Mouse (Mus musculus) C3H10T1/2 (cell line): ENCODE results near the gene Tmem246. TPM values are rescaled to one million over a fixed set of nuclear protein-coding genes. Genes with fewer than 3 reads are reported as not detected.

ENCODE experiments used
- polyA plus RNA-seq, 2 experiments: library from polyadenylated mRNA; unstranded; fragments of >200 nt; fragmentation: generic; extraction: Trizol; gene quantifications; one replicate each; pipeline ENCODE4 v1.2.1; 2012; ENCODE audit warnings: missing spikeins in 2 of 2

Tmem246 gene
- under 1 TPM; 0.04 to 0.17 TPM for polyA plus RNA-seq

DNA sequence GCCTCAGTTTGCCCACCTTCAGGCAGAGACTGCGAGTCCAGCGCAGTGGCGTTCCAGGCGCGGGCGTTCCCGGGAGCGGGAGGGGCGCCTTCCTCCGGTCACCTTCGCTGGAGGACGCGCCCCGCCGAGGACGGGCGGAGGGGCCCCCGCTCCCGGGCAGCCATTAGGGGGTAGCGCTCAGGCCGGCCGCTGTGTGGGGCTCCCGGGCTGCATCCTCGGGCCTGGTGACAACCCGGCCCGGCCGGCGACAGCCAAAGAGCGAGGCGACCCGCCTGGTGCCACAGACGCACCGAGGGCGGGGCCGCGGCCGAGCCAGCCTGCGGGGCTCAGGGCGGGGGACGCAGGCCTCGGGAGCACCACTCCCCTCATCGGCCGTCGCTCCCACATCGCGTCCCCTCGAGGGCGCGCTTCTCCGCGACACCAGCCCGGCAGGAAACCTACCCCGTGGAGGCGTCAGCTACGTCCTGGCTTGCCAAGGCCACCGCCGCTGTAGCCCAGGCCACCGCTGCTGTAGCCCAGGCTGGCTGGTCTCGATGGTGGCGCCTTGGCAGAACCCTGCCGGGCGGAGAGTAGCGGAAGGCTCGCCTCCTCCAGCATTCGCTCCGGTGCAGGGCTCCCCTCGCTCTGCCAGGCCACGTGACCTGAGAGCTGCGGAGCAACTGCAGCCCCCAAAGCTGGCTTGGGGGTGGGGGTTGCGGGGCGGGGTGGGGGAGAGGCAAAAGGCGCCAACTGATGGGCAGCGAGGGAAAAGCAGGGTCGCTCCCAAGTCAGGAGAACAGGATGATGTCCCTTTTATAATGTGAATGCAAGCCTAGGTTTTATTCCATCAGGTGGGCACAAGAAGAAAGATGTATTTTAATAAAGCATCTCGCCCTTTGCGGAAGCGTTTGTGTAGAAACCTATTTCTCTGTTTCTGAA is at the start of gene Tmem246:
Gene Tmem246 (minus strand): TSS at position 694 of the 918 bp plus-strand sequence.

DNA sequence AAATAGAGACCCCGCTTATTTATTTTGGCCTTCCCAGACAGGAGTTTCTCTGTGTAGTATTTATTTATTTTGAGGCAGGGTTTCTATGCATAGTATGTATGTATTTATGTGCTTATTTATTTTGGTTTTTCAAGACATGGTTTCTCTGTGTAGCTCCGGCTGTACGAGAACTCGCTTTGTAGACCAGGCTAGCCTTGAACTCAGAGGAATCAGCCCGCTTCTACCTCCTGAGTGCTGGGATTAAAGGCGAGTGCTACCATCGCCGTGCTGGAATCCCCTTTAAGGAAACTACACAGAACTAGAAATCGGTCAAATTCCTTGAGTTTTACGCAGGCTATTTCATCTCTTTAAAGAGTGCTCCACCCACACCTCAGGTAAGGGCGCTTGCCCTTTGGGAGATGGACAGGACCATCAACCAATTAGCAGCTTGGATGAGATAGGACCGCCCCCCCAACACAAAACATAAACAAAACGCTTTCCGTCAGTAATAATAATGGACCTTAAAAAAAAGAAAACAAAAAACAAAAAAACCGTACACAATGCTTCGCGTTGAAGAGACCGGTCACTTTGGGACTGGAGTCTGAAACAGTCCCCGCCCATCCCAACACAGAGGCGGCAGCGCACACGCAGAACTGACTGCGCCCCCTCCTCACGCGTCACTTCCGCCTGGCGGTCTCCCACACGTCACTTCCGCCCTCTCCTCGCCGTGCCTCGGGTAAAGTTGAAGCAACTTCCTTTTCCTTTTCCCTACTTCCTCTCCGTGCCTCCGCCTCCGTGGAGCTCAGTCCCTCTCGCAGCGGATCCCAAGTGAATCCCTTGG is 33.9 kb upstream of the Tmem246 start, which contains the start of gene Rnf20:
Gene Rnf20 (plus strand): TSS at position 688 of the 820 bp plus-strand sequence.

GRCm38 (mm10) chr4:49549383-49549782 is 48.3 kb downstream of the Tmem246 start, which contains the start of gene Aldob:
Gene Aldob, minus strand, starts transcription at chr4:49549546.

Other genes starting within 250 kb of the Tmem246 start
- not detected for gene Acnat2, start 189.7 kb downstream of the Tmem246 start, polyA plus RNA-seq
- gene Acnat1, start 124.0 kb downstream of the Tmem246 start, polyA plus RNA-seq = not detected
- gene Baat, start 91.3 kb downstream of the Tmem246 start, polyA plus RNA-seq = not detected
- gene Mrpl50, start 76.8 kb downstream of the Tmem246 start, polyA plus RNA-seq = 10 to 100 TPM in 1 of 2 experiments, 1 to 10 TPM in 1; 2.9 to 11.0 TPM
- gene Zfp189, start 76.7 kb downstream of the Tmem246 start, polyA plus RNA-seq = 1 to 10 TPM in 1 of 2 experiments, under 1 TPM in 1; 0.08 to 1.3 TPM
- under 1 TPM in 1 of 2 experiments, not detected in 1; 0.12 TPM for gene Aldob, start 48.3 kb downstream of the Tmem246 start, polyA plus RNA-seq
- 10 to 100 TPM in 1 of 2 experiments, 1 to 10 TPM in 1; 1.9 to 15.2 TPM for gene Rnf20, start 34.1 kb upstream of the Tmem246 start, polyA plus RNA-seq
- gene Ppp3r2, start 84.1 kb upstream of the Tmem246 start, polyA plus RNA-seq = not detected
- gene Grin3a, start 247.9 kb upstream of the Tmem246 start, polyA plus RNA-seq = under 1 TPM in 1 of 2 experiments, not detected in 1; 0.02 TPM